In genomic region chr4:126301584-126302309, GRCm38 (mm10) we compare ENCODE assay signal across 8 mouse cellular contexts. TPM values are rescaled to one million over a fixed set of nuclear protein-coding genes. Genes with fewer than 3 reads are reported as not detected.
DNase-seq lines count a peak whose midpoint lies in the region; ATAC-seq lines count a peak whose summit lies in the region.

No protein-coding gene starts in this region.

- ATAC-seq in heart, embryonic 16.5 days (replicated peaks; ENCODE audit: extremely low read depth, insufficient read depth, low FRiP score): no peak
- ATAC-seq in hindbrain, embryonic 12.5 days (ENCODE audit: low FRiP score): no peak
- peak; percentile 25; the same call in 1 of the 2 replicates for ATAC-seq in midbrain, embryonic 16.5 days
- ATAC-seq in erythroid progenitor cell, adult 5-6 weeks (replicated peaks; ENCODE audit: low FRiP score, poor library complexity, severe bottlenecking): no peak

- peak overlapping the region; percentile 62 for H3K4me2 ChIP-seq in heart, embryonic 16.5 days (ENCODE audit: low read depth, low read length)
- H3K4me2 ChIP-seq in hindbrain, embryonic 12.5 days (replicated peaks): peak overlapping the region; percentile 52
- H3K4me2 ChIP-seq in midbrain, embryonic 16.5 days (ENCODE audit: low read length): peak overlapping the region; percentile 49

- H3K9ac ChIP-seq in heart, embryonic 16.5 days (ENCODE audit: low read length): no peak overlapping the region
- H3K9ac ChIP-seq in hindbrain, embryonic 12.5 days: no peak overlapping the region
- peak overlapping the region; percentile 31; the same call in 1 of the 2 replicates for H3K9ac ChIP-seq in midbrain, embryonic 16.5 days (ENCODE audit: low read depth, low read length)

- peaks cover 50% of the 10 kb centered on the region for H3K27me3 ChIP-seq in heart, embryonic 16.5 days (ENCODE audit: control insufficient read depth, insufficient read depth, low read length)
- H3K27me3 ChIP-seq in hindbrain, embryonic 12.5 days: peaks cover 73% of the 10 kb centered on the region
- H3K27me3 ChIP-seq in midbrain, embryonic 16.5 days (ENCODE audit: control insufficient read depth, insufficient read depth, low read depth, low read length): peaks cover 47% of the 10 kb centered on the region

- no peaks in the 10 kb centered on the region for H3K36me3 ChIP-seq in heart, embryonic 16.5 days (ENCODE audit: control insufficient read depth, insufficient read depth)
- no peaks in the 10 kb centered on the region for H3K36me3 ChIP-seq in hindbrain, embryonic 12.5 days
- no peaks in the 10 kb centered on the region for H3K36me3 ChIP-seq in midbrain, embryonic 16.5 days (ENCODE audit: control insufficient read depth, insufficient read depth, low read length)

- 10% methylated on average over 27 of the region's 27 CpGs for WGBS in heart, embryonic 16.5 days
- 4% methylated on average over 27 of the region's 27 CpGs for WGBS in hindbrain, embryonic 12.5 days
- WGBS in midbrain, embryonic 16.5 days: 4% methylated on average over 27 of the region's 27 CpGs

- peaks cover 5% of the 10 kb centered on the region for H3K9me3 ChIP-seq in heart, embryonic 16.5 days (replicated peaks; ENCODE audit: control insufficient read depth, low read length)
- H3K9me3 ChIP-seq in hindbrain, embryonic 12.5 days (replicated peaks): no peaks in the 10 kb centered on the region
- no peaks in the 10 kb centered on the region for H3K9me3 ChIP-seq in midbrain, embryonic 16.5 days (replicated peaks; ENCODE audit: control insufficient read depth, low read length, poor library complexity, severe bottlenecking)

- no peak overlapping the region for H3K27ac ChIP-seq in heart, embryonic 16.5 days (ENCODE audit: low read length)
- peak overlapping the region; percentile 18; the same call in 1 of the 2 replicates for H3K27ac ChIP-seq in hindbrain, embryonic 12.5 days
- H3K27ac ChIP-seq in midbrain, embryonic 16.5 days (ENCODE audit: low read length): no peak overlapping the region

- peaks cover 20% of the 10 kb centered on the region for H3K4me1 ChIP-seq in heart, embryonic 16.5 days (ENCODE audit: control insufficient read depth, insufficient read depth, low read length)
- H3K4me1 ChIP-seq in hindbrain, embryonic 12.5 days: peaks cover 22% of the 10 kb centered on the region
- H3K4me1 ChIP-seq in midbrain, embryonic 16.5 days (ENCODE audit: control insufficient read depth, insufficient read depth, low read length): peaks cover 15% of the 10 kb centered on the region

- peak overlapping the region; percentile 45 for H3K4me3 ChIP-seq in heart, embryonic 16.5 days (ENCODE audit: low read length)
- H3K4me3 ChIP-seq in hindbrain, embryonic 12.5 days: peak overlapping the region; percentile 27
- H3K4me3 ChIP-seq in midbrain, embryonic 16.5 days (ENCODE audit: low read depth, low read length): peak overlapping the region; percentile 24

- no peak for DNase-seq in heart, adult 9 months (ENCODE audit: low spot score in 2 of 2)
- DNase-seq in cerebellum, adult 8-10 months: peak; percentile 51
- no peak for DNase-seq in right cerebral cortex, postnatal 10 days (ENCODE audit: low spot score in 2 of 2)
- no peak for DNase-seq in left cerebral cortex, adult 8-10 months (ENCODE audit: low spot score in 2 of 2)

RNA-seq across cellular contexts. Expression of gene Col8a2, which starts 15.2 kb away (rescaled TPM):
- polyA plus RNA-seq in heart, embryonic 16.5 days (2015; fragmentation: Nextera tagmentation; extraction: Ambion mirVana): 4.5 and 5.0 TPM in 2 replicates
- polyA plus RNA-seq in hindbrain, embryonic 12.5 days (2016; fragmentation: Nextera tagmentation; extraction: Ambion mirVana): 50.1 and 56.7 TPM in 2 replicates
- 2.2 and 2.5 TPM in 2 replicates for polyA plus RNA-seq in midbrain, embryonic 16.5 days (2015; fragmentation: Nextera tagmentation; extraction: Ambion mirVana)
- total RNA-seq in erythroid progenitor cell, adult 5-6 weeks (2015; ENCODE audit: low replicate concordance): not detected in 2 replicates
- total RNA-seq in erythroid progenitor cell, adult 5-6 weeks (2017; ENCODE audit: low replicate concordance): 0.39 TPM in 1 of 2 replicates, not detected in the other
- total RNA-seq in left cerebral cortex, adult 8-10 months (2022): 1 to 10 TPM; 1.9 to 4.0 (median 2.5) TPM

RNA-seq across cellular contexts. Expression of gene Adprhl2, which starts 19.8 kb away (rescaled TPM):
- polyA plus RNA-seq in heart, embryonic 16.5 days (2015; fragmentation: Nextera tagmentation; extraction: Ambion mirVana): 38.6 and 41.1 TPM in 2 replicates
- polyA plus RNA-seq in hindbrain, embryonic 12.5 days (2016; fragmentation: Nextera tagmentation; extraction: Ambion mirVana): 65.2 and 74.3 TPM in 2 replicates
- polyA plus RNA-seq in midbrain, embryonic 16.5 days (2015; fragmentation: Nextera tagmentation; extraction: Ambion mirVana): 83.9 and 87.5 TPM in 2 replicates
- 2.2 TPM in 1 of 2 replicates, not detected in the other for total RNA-seq in erythroid progenitor cell, adult 5-6 weeks (2015; ENCODE audit: low replicate concordance)
- 4.7 and 5.5 TPM in 2 replicates for total RNA-seq in erythroid progenitor cell, adult 5-6 weeks (2017; ENCODE audit: low replicate concordance)
- total RNA-seq in left cerebral cortex, adult 8-10 months (2022): 10 to 100 TPM; 26.9 to 32.0 (median 31.2) TPM

RNA-seq across cellular contexts. Expression of gene Tekt2, which starts 23.7 kb away (rescaled TPM):
- 2.3 and 2.7 TPM in 2 replicates for polyA plus RNA-seq in heart, embryonic 16.5 days (2015; fragmentation: Nextera tagmentation; extraction: Ambion mirVana)
- 6.3 and 6.7 TPM in 2 replicates for polyA plus RNA-seq in hindbrain, embryonic 12.5 days (2016; fragmentation: Nextera tagmentation; extraction: Ambion mirVana)
- polyA plus RNA-seq in midbrain, embryonic 16.5 days (2015; fragmentation: Nextera tagmentation; extraction: Ambion mirVana): 15.3 and 17.3 TPM in 2 replicates
- not detected in 2 replicates for total RNA-seq in erythroid progenitor cell, adult 5-6 weeks (2015; ENCODE audit: low replicate concordance)
- total RNA-seq in erythroid progenitor cell, adult 5-6 weeks (2017; ENCODE audit: low replicate concordance): not detected in 2 replicates
- 1 to 10 TPM in 2 of 4 experiments, under 1 TPM in 2; 0.86 to 1.6 (median 1.3) TPM for total RNA-seq in left cerebral cortex, adult 8-10 months (2022)

RNA-seq across cellular contexts. Expression of gene Trappc3, which starts 39.6 kb away (rescaled TPM):
- 78.1 and 81.3 TPM in 2 replicates for polyA plus RNA-seq in heart, embryonic 16.5 days (2015; fragmentation: Nextera tagmentation; extraction: Ambion mirVana)
- polyA plus RNA-seq in hindbrain, embryonic 12.5 days (2016; fragmentation: Nextera tagmentation; extraction: Ambion mirVana): 109 and 113 TPM in 2 replicates
- polyA plus RNA-seq in midbrain, embryonic 16.5 days (2015; fragmentation: Nextera tagmentation; extraction: Ambion mirVana): 193 and 198 TPM in 2 replicates
- 10.9 and 22.3 TPM in 2 replicates for total RNA-seq in erythroid progenitor cell, adult 5-6 weeks (2015; ENCODE audit: low replicate concordance)
- 9.2 and 10.8 TPM in 2 replicates for total RNA-seq in erythroid progenitor cell, adult 5-6 weeks (2017; ENCODE audit: low replicate concordance)
- total RNA-seq in left cerebral cortex, adult 8-10 months (2022): 10 to 100 TPM; 86.2 to 93.4 (median 89.3) TPM

RNA-seq across cellular contexts. Expression of gene Map7d1, which starts 45.6 kb away (rescaled TPM):
- 34.7 and 36.1 TPM in 2 replicates for polyA plus RNA-seq in heart, embryonic 16.5 days (2015; fragmentation: Nextera tagmentation; extraction: Ambion mirVana)
- polyA plus RNA-seq in hindbrain, embryonic 12.5 days (2016; fragmentation: Nextera tagmentation; extraction: Ambion mirVana): 143 and 150 TPM in 2 replicates
- polyA plus RNA-seq in midbrain, embryonic 16.5 days (2015; fragmentation: Nextera tagmentation; extraction: Ambion mirVana): 66.1 and 68.2 TPM in 2 replicates
- total RNA-seq in erythroid progenitor cell, adult 5-6 weeks (2015; ENCODE audit: low replicate concordance): 6.7 and 12.3 TPM in 2 replicates
- total RNA-seq in erythroid progenitor cell, adult 5-6 weeks (2017; ENCODE audit: low replicate concordance): 6.3 and 8.2 TPM in 2 replicates
- 100 to 1,000 TPM; 224 to 273 (median 253) TPM for total RNA-seq in left cerebral cortex, adult 8-10 months (2022)
